Mouse (Mus musculus) embryo, embryonic 11 days (tissue): ENCODE measurements around the gene Lypd8.

Experiments
- DNase-seq: peaks from one replicate; pipeline ENCODE4 v3.0.0-alpha.2; 2015

Gene Lypd8

DNA sequence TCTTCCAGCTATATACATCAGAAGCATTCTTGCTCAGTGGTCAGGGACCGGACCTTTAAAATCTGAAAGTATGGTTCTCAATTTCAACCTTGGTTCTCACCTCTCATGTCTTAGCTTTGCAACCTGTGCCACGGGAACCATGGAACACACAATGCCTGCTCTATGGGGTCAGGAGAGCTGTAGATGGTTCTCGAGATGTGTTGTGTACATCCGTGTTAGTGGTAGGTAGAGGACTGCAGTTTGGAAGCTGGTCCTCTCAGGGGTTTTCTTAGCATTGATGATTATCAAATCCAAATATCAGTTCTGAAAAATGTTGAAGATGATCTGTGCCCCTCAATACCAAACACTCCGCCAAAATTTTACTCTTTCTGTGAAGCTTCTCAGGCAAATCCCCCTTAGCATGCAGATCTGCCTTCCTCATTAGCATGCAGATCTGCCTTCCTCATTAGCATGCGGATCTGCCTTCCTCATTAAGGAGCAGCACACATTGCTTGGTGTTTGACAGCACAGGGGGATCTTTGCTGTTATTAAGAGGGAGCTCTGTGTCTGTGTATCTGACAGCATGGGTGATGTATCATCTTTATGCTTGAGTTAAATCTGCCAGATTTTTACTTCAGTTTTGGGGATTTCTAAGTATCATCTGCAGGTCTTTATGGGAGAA lies 21.3 kb downstream of the Lypd8 start:
- no peak for DNase-seq

DNA sequence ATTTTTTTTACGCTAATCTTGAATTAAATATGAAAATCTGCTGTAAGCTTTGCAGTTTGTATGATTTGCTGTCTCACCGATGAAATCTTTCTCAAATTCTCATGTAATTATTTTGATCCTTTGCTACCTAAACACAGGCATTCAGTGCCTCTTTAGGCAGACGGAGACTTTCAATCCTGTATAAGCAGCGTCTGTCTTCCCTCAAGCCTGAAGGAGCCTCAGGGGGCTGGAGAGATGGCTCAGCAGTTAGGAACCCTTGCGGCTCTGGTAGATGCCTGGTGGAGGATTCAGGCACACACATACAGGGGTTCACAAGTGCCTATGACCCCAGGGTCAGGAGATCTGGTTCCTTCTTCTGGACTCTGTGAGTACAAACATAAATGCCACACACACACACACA lies 21.8 kb downstream of the Lypd8 start:
- DNase-seq, result no peak

DNA sequence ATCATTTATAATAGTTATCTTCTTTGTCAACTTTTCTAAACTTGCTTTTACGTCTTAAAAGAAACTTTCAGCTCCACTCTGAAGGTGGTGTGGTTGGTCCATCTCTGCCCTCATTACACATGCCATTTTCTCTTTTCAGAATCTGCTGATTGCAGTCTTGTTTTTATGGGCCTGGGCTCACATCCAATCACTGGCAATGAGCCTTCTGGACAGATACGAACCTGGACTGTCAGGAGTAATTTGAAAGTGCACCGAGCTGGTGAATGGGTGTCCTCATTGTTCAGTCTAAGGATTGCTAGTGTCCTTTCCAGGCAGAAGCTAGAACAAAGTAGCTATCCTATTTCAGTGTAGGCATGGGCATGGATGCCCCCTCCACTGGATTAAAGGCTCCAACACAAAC lies 29.2 kb downstream of the Lypd8 start:
- DNase-seq, result no peak

DNA sequence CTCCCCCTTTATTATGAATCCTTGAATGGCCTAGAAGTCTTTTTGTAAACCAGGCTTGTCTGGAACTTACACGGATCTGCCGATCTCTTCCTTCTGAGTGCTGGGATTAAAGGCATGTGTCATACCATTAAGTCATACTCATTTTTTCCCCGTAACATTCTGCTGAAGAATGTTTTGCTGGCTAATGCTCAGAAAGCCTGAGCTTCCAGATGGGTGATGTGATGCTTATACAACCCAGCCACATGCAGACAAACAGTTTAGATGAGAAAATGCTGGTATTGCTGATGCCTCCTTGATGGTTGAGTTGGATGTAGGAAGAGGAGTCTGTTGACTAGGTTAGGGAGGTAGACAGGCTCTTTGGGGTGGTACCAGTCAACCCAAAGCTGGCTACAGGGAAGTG lies 39.5 kb downstream of the Lypd8 start:
- no peak for DNase-seq

DNA sequence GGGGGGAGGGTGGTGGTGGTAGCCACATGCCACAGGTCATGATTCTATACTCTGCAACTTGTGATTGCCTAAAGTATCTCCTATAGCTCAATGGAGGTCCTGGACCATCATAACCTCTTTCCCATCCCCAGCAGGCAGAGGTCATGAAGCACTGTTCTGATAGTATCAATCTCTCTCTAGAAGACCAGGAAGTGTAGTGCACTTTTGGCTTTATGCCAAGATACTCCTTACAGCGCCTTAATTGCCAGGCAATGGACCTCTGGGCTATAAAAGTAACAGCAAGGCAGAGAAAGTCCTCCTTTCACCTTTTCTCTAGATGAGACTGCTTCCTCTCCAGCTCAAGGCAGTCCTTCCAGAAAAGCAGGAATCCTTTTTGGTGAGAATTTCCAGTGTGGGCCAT lies 42.0 kb downstream of the Lypd8 start, which contains the start of gene 1810065E05Rik:
1810065E05Rik (plus strand) TSS at position 297 of the 400 bp plus-strand sequence.
- DNase-seq, result no peak

DNA sequence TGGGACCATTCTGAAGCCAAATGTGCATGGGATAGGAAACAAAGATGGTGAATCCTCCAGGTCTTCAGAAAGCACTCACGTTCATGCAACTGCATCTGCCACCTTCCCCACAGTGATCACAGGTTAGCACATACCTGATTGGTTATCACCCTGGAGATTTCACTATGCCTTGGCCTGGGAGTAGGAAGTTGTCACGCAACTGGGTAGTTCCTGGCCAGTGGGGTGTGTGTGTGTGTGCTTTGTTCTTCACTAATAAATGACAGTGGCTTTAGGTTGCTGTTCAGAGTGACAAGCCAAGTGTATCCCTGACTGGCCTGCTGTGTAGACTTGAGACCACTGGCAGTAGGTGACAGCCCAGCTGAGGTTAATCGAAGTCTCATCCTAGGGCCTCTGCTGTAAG lies 53.4 kb downstream of the Lypd8 start, which contains the start of gene Gm12253:
Gm12253 (plus strand) TSS at position 301 of the 400 bp plus-strand sequence.
- DNase-seq, result no peak

DNA sequence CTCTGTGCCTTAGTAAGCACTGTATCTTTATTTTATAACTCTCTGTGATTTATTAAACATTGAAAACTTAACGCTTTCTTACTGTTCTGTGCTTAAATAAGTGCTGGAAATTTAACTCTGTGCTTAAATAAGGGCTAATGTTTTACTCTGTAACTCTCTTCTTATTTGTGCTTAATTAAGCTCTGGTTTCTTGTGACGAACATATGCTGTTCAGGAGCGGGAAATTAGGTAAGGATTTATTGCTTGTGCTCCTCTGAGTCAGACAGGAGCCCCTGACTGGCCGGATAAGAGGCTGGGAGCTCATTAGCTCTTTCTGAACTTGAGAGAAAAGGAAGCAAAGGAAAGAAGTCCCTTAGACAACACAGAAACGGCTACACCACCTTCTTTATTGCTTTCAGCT lies 59.0 kb downstream of the Lypd8 start:
- peak; percentile 14 for DNase-seq
